Mouse (Mus musculus) MEL (cell line): ENCODE data around the gene Atg16l1. TPM values are rescaled to one million over a fixed set of nuclear protein-coding genes. Genes with fewer than 3 reads are reported as not detected.

Experiments used
- DNase-seq: peaks from one replicate; pipeline ENCODE4 v3.0.0; 2011; ENCODE audit warnings: low read depth, low spot score
- H3K27ac ChIP-seq: 2 replicates; pipeline ENCODE4 v1.5.1; 2012; ENCODE audit warnings: low read depth, mild to moderate bottlenecking, control low read depth, low read length, moderate library complexity; ENCODE audit not compliant: control insufficient read depth
- H3K27me3 ChIP-seq, 2 experiments: fragments of 150-350 bp in 1 of 2; sonication (generic) in 1 of 2; 2 replicates each; pipeline ENCODE4 v1.6.1; 2012; ENCODE audit warnings: low read length in 2 of 2, mild to moderate bottlenecking in 2 of 2, improper control_type of control experiment in 1 of 2, moderate library complexity in 1 of 2; ENCODE audit not compliant: insufficient read depth in 2 of 2, control insufficient read depth in 1 of 2
- H3K36me3 ChIP-seq, 2 experiments: 2 replicates each; pipeline ENCODE4 v1.6.1; 2012 to 2014; ENCODE audit warnings: low read length in 2 of 2, improper control_type of control experiment in 1 of 2, inconsistent platforms in 1 of 2, mild to moderate bottlenecking in 1 of 2; ENCODE audit not compliant: insufficient read depth in 2 of 2, control insufficient read depth in 1 of 2
- H3K4me1 ChIP-seq, 2 experiments: fragments of 150-350 bp in 1 of 2; sonication (generic) in 1 of 2; 2 replicates each; pipeline ENCODE4 v1.6.1; 2012; ENCODE audit warnings: low read length in 2 of 2, improper control_type of control experiment in 1 of 2, mild to moderate bottlenecking in 1 of 2; ENCODE audit not compliant: insufficient read depth in 2 of 2, control insufficient read depth in 1 of 2
- H3K4me3 ChIP-seq, 2 experiments: fragments of 150-350 bp in 1 of 2; sonication (generic) in 1 of 2; 2 replicates each; pipeline ENCODE4 v1.5.1; 2012; ENCODE audit warnings: low read depth in 2 of 2, low read length in 2 of 2, mild to moderate bottlenecking in 2 of 2, moderate library complexity in 2 of 2, control low read depth in 1 of 2, improper control_type of control experiment in 1 of 2; ENCODE audit not compliant: control insufficient read depth in 1 of 2, insufficient read depth in 1 of 2
- H3K79me2 ChIP-seq: 2 replicates; pipeline ENCODE4 v1.6.1; 2012; ENCODE audit warnings: mild to moderate bottlenecking, low read length, moderate library complexity; ENCODE audit not compliant: control insufficient read depth, poor library complexity, insufficient read depth
- H3K9ac ChIP-seq: 2 replicates; pipeline ENCODE4 v1.6.1; 2012; ENCODE audit warnings: low read depth, mild to moderate bottlenecking, control low read depth, low read length, moderate library complexity; ENCODE audit not compliant: control insufficient read depth, poor library complexity, severe bottlenecking
- H3K9me3 ChIP-seq: fragments of 150-350 bp; sonication (generic); replicated peaks from 2 replicates; pipeline ENCODE4 v1.6.1; 2012; ENCODE audit warnings: mild to moderate bottlenecking, low read length, improper control_type of control experiment, moderate library complexity; ENCODE audit not compliant: insufficient read depth
- BHLHE40 ChIP-seq: IDR thresholded peaks from 2 replicates; pipeline ENCODE4 v1.6.1; 2012; ENCODE audit warnings: low read depth, mild to moderate bottlenecking, inconsistent platforms, low read length, improper control_type of control experiment, borderline replicate concordance
- ELF1 ChIP-seq: IDR thresholded peaks from 2 replicates; pipeline ENCODE4 v1.6.1; 2014; ENCODE audit warnings: low read depth, mild to moderate bottlenecking, inconsistent platforms, low read length, improper control_type of control experiment, moderate library complexity
- ETS1 ChIP-seq: IDR thresholded peaks from 2 replicates; pipeline ENCODE4 v1.6.1; 2012; ENCODE audit warnings: low read depth, mild to moderate bottlenecking, inconsistent platforms, low read length, improper control_type of control experiment, moderate library complexity
- GATA1 ChIP-seq: IDR thresholded peaks from 2 replicates; pipeline ENCODE4 v1.6.1; 2011; ENCODE audit warnings: low read depth, low read length, improper control_type of control experiment
- KAT2A ChIP-seq: conservative IDR thresholded peaks from 2 replicates; pipeline ENCODE4 v1.6.1; 2012; ENCODE audit warnings: low read depth, low read length, improper control_type of control experiment, inconsistent platforms
- MAZ ChIP-seq: IDR thresholded peaks from 2 replicates; pipeline ENCODE4 v1.6.1; 2012; ENCODE audit warnings: low read depth, mild to moderate bottlenecking, inconsistent platforms, low read length, improper control_type of control experiment
- MYB ChIP-seq: IDR thresholded peaks from 2 replicates; pipeline ENCODE4 v1.6.1; 2011; ENCODE audit warnings: mild to moderate bottlenecking, low read depth, low read length, improper control_type of control experiment
- MYC ChIP-seq: IDR thresholded peaks from 2 replicates; pipeline ENCODE4 v1.6.1; 2011; ENCODE audit warnings: low read depth, mild to moderate bottlenecking, low read length, improper control_type of control experiment, moderate library complexity
- SIN3A ChIP-seq: IDR thresholded peaks from 2 replicates; pipeline ENCODE4 v1.6.1; 2012; ENCODE audit warnings: low read length, improper control_type of control experiment, inconsistent platforms
- SMC3 ChIP-seq: IDR thresholded peaks from 2 replicates; pipeline ENCODE4 v1.6.1; 2011; ENCODE audit warnings: low read depth, low read length, improper control_type of control experiment
- TAL1 ChIP-seq: IDR thresholded peaks from 2 replicates; pipeline ENCODE4 v1.6.1; 2012; ENCODE audit warnings: mild to moderate bottlenecking, inconsistent platforms, low read length, moderate library complexity, mixed read lengths
- TCF12 ChIP-seq: IDR thresholded peaks from 2 replicates; pipeline ENCODE4 v1.6.1; 2014; ENCODE audit warnings: low read depth, mild to moderate bottlenecking, inconsistent platforms, low read length, improper control_type of control experiment, moderate library complexity
- USF2 ChIP-seq, 2 experiments: IDR thresholded peaks; 2 replicates each; pipeline ENCODE4 v1.6.1; 2011 to 2012; ENCODE audit warnings: improper control_type of control experiment in 2 of 2, low read length in 2 of 2, borderline replicate concordance in 1 of 2, inconsistent platforms in 1 of 2, low read depth in 1 of 2, mild to moderate bottlenecking in 1 of 2; ENCODE audit not compliant: insufficient read depth in 1 of 2
- ZC3H11A ChIP-seq: IDR thresholded peaks from 2 replicates; pipeline ENCODE4 v1.6.1; 2012; ENCODE audit warnings: low read depth, mild to moderate bottlenecking, inconsistent platforms, low read length, improper control_type of control experiment
- ZKSCAN1 ChIP-seq: IDR thresholded peaks from 2 replicates; pipeline ENCODE4 v1.6.1; 2012; ENCODE audit warnings: low read depth, mild to moderate bottlenecking, inconsistent platforms, low read length, improper control_type of control experiment, moderate library complexity
- ZNF384 ChIP-seq: IDR thresholded peaks from 2 replicates; pipeline ENCODE4 v1.6.1; 2012; ENCODE audit warnings: low read depth, mild to moderate bottlenecking, inconsistent platforms, low read length, improper control_type of control experiment
- polyA plus RNA-seq, 2 experiments: library from polyadenylated mRNA; stranded (reverse) in 1 of 2; unstranded in 1 of 2; fragments of >175 nt in 1 of 2; fragments of >200 nt in 1 of 2; gene quantifications; 2 replicates each; pipeline versions ENCODE4 v1.2.1 to v1.2.4; 2012; ENCODE audit warnings: low replicate concordance in 2 of 2, low read depth in 1 of 2; ENCODE audit not compliant: insufficient read length in 2 of 2, insufficient read depth in 1 of 2, missing spikeins in 1 of 2
- total RNA-seq: library from RNA; depleted of rRNA; stranded (reverse); fragments of 300-350 nt; gene quantifications from 2 replicates; pipeline ENCODE4 v1.2.3, GENCODE M21; 2012

The Atg16l1 gene
- total and polyA plus RNA-seq, 3 experiments, result 33.8 to 34.0 TPM; not detected in 1

DNA sequence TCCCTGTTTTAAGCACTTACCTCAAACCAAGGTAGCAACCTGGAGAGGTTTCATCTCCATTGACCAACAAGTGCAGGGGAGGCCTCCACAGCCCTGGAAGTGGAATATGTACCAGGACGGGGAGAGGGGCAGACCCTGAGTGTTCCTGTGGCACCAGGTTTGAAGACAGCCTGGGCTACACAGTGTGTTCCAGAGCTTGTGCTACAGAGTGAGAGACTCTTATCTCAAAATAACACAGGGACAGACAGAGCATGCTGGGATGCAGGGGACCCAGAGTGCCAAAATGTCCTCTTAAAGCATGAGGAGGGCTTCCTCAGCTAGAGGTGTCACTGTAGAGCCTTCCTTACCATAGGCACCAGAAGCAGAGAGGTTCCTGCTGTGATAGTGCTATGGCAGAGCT lies 52.1 kb downstream of the Atg16l1 start:
- peak; percentile 39 for DNase-seq
- Histone ChIP-seq H3K4me3 (no peak overlapping the region), H3K4me1 (peaks cover 3 to 6% of the 10 kb centered on the region in 2 experiments; a peak in 3 of 4 replicates), H3K79me2 (no peaks in the 10 kb centered on the region), H3K36me3 (no peaks in the 10 kb centered on the region), H3K9me3 (no peaks in the 10 kb centered on the region), H3K27ac (no peak overlapping the region), H3K27me3 (no peaks in the 10 kb centered on the region), H3K9ac (no peak overlapping the region)
- no peak for TF ChIP-seq ZC3H11A
- 0 out of 2 replicates have a peak, but pooled peaks have one; percentile 11 for TF ChIP-seq GATA1
- TF ChIP-seq TAL1, result 0 out of 2 replicates have a peak, but pooled peaks have one; percentile 25

DNA sequence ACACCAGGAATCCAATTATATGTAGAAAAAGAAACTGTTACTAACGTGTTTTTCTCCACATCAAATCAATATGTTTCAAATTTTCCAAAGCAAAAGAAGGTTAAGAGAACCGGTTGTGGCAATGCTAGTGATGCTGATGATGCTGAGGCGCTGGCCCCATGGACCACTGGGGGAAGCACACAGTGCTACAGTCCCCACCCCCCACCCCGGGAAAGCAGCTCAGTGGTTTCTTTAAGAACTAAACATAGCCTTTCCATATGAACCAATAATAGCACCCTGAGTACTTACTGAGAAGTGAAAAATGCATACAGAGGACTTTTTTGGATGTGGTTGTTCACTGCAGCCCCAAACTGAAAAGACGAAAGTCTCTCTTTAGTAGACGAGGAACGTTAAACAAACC lies 55.7 kb downstream of the Atg16l1 start:
- TF ChIP-seq ETS1 (no peak), GATA1 (no peak), ELF1 (no peak), MAZ (no peak), KAT2A (no peak), BHLHE40 (no peak), ZNF384 (no peak), USF2 (IDR thresholded peaks at IDR 0.05; ENCODE audit: borderline replicate concordance in 1 of 2, insufficient read depth in 1 of 2, low read depth in 1 of 2, low read length in 2 of 2) (no peak), TCF12 (no peak), MYB (no peak)
- TF ChIP-seq, all 39 proteins: peak for 0
- Histone ChIP-seq H3K4me3 (no peak overlapping the region), H3K4me1 (peaks cover 3 to 7% of the 10 kb centered on the region in 2 experiments; a peak in 3 of 4 replicates), H3K36me3 (no peaks in the 10 kb centered on the region), H3K9ac (no peak overlapping the region), H3K27me3 (no peaks in the 10 kb centered on the region), H3K9me3 (no peaks in the 10 kb centered on the region), H3K79me2 (no peaks in the 10 kb centered on the region), H3K27ac (no peak overlapping the region)
- DNase-seq, result no peak

DNA sequence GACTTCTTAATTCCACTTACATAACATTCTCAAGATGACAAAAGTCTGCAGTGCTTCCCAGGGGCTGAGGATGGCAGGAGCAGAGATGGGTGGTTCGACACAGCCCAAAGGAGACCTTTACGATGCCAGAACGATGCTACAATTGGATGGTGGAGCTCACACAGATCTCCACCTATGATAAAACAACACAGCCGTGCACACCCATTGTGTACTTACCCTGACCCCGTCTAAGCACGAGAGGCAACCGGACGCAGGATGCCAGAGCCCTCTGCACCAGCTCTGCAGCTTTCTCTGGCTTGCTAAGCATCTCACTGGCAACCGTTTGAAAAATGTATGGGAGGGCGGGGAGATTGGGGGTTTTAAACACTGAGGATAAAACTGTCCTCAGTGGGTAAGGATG lies 56.4 kb downstream of the Atg16l1 start:
- Histone ChIP-seq H3K79me2 (no peaks in the 10 kb centered on the region), H3K4me1 (peaks cover 0 to 3% of the 10 kb centered on the region in 2 experiments; a peak in 2 of 4 replicates), H3K36me3 (no peaks in the 10 kb centered on the region), H3K9me3 (no peaks in the 10 kb centered on the region)
- DNase-seq, result no peak
- TF ChIP-seq SIN3A (no peak), MYC (no peak), ZKSCAN1 (no peak), SMC3 (no peak)
- TF ChIP-seq, all 39 proteins: peak for 0
- Histone ChIP-seq H3K9ac (no peak overlapping the region), H3K27ac (no peak overlapping the region), H3K4me3 (no peak overlapping the region), H3K27me3 (no peaks in the 10 kb centered on the region)
